Comparison of ENCODE assay signal across 14 mouse cellular contexts in the genomic region with DNA sequence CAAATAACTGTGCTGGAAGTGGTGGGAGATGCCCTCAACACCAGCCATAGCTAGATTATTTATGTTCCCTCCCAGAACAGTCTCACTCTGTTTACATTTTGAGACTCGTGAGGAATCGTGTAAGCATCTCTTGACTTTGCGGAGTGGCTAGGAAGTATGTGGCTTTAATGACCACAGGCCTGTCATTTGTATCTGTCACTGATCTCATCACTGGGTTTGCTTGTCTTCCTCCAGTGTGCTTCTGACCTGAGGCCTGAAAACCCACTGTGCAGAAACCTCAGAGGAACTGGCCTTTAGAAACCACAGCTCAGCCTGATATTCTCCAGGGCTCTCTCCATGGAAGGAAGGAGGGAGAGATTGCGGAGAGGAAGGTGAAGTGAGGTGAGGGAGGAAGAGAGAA.
"Had no signal": no experiment of that assay in that cellular context is flagged by ENCODE, and none has a peak within 500 bp of the region (broad histone marks: within the 10 kb centered on the region; RNA-seq: fewer than 3 reads in every experiment).

No protein-coding gene starts in this region.

- H3K4me2 ChIP-seq: kidney, embryonic 15.5 days; liver, embryonic 11.5 days; liver, embryonic 15.5 days; stomach, embryonic 15.5 days had no signal

- H3K27ac ChIP-seq: kidney, embryonic 15.5 days; limb, embryonic 10.5 days; liver, embryonic 15.5 days; midbrain, embryonic 10.5 days; stomach, embryonic 15.5 days had no signal

- H3K4me3 ChIP-seq: kidney, embryonic 15.5 days; limb, embryonic 10.5 days; liver, embryonic 15.5 days; midbrain, embryonic 10.5 days; stomach, embryonic 15.5 days had no signal

- DNase-seq: kidney, adult 2 months; kidney, postnatal 14 days; lung, adult 2 months; lung, postnatal 10 days; midbrain, embryonic 14.5 days; right cerebral cortex, postnatal 14 days; thymus, adult 2 months; thymus, postnatal 36 days had no signal

- H3K36me3 ChIP-seq: kidney, embryonic 15.5 days; limb, embryonic 10.5 days; liver, embryonic 15.5 days; midbrain, embryonic 10.5 days; stomach, embryonic 15.5 days had no signal

- H3K4me1 ChIP-seq: liver, embryonic 15.5 days; midbrain, embryonic 10.5 days; stomach, embryonic 15.5 days had no signal

- H3K9ac ChIP-seq: kidney, embryonic 15.5 days; liver, embryonic 15.5 days; stomach, embryonic 15.5 days had no signal

- H3K9me3 ChIP-seq: kidney, embryonic 15.5 days; limb, embryonic 10.5 days; liver, embryonic 15.5 days; midbrain, embryonic 10.5 days; stomach, embryonic 15.5 days had no signal

- H3K27me3 ChIP-seq: kidney, embryonic 15.5 days; stomach, embryonic 15.5 days had no signal
